Mouse (Mus musculus) spleen, postnatal 4 days (tissue): ENCODE measurements around the gene Tm9sf2.
"Not testable (repeated sequence)": the region's sequence is repeated elsewhere in the genome, so short reads cannot be mapped to it uniquely, and the experiment has no call there.

ENCODE experiments used
- DNase-seq, 2 experiments: peaks; one replicate each; pipeline ENCODE4 v3.0.0; 2022; ENCODE audit warnings: low spot score in 2 of 2

The Tm9sf2 gene

DNA sequence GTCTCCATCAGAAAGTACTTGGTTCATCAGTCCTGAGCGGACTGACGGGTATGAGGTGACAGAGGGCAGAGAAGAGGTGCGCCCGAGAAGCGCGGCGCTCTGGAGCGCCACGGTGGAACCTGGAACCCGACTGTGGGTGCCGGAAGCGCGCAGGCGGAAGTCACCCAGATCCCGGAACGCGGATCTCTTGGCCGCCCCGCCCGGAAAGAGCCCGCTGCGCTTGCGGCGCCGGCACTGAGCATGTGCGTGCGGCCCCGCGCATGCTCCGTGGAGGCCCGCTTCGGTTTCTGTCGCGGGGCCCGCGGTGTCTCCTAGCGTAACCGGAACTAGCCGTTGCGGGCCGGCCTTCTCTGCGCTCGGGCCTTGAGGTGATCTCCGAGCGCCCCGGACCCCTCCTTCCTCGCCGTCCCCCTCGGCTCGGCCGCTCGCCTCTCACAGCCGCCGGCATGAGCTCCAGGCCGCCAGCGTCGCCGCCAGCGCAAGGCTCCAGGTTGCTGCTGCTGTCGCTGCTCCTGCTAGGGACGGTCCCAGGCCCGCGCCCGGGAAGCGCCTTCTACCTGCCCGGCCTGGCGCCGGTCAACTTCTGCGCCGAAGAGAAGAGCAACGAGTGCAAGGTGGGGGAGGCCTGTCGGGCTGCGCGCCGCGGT lies at the start of gene Tm9sf2:
Gene Tm9sf2, plus strand, starts transcription at position 217 of the 647 bp plus-strand sequence.
- peak; percentile 92 to 96 for DNase-seq

DNA sequence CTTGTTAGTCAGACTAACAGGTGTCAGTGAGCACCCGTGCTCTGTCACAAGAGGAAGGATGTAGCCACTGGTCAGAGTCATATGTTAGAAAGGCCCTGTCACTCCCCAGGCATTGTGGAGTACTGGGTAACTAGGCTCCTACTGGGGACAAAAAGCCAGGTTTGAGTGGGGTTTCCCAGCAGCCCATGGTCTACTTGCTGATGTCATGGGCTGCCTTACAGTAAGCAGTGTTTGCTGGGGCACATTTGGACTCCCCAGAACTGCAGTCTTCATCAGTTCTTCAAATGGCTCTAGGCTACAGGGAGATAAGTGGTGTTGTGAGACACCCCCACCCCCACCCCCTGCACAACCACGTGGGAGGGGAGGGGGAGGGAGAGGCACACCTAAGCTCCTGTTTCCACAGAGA lies 48.9 kb upstream of the Tm9sf2 start:
- DNase-seq = no peak

DNA sequence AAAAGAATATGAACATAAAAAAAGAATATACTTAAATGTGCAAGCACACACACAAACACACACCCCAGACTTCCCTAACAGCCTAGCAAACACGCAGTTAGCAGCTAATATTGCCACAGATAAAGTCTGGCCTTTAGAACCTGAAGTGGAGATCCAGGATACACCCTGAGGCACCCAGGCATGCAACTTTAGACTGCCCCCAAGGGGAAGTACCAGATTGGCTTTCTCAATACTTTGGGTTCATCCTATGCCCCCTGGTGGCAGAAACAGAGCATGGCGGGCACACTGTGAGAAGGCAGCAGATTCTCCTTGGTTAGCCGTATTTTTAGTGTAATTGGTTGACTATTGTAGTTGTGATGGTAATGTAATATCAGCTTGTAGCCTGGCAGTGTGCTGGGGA lies 46.2 kb upstream of the Tm9sf2 start:
- peak; percentile 85 to 92 for DNase-seq

DNA sequence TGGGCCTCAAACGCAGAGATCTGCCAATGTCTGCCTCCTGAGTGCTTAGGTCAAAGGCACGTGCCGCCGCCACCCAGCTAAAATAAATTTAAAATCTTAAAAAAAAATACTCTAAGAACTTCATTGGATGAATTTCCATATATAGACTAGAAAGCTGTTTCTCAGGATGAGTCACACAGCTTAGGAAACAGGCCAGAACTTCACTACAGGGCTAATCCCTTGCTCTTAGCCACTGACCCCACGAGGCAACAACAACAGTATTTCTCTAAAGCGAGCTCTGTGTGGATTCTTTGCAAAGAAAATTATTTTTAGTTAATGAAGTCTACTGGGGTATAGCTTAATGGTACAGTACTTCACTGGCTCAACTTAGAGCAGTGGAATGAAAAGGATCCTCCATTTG lies 45.5 kb upstream of the Tm9sf2 start:
- DNase-seq = no peak

DNA sequence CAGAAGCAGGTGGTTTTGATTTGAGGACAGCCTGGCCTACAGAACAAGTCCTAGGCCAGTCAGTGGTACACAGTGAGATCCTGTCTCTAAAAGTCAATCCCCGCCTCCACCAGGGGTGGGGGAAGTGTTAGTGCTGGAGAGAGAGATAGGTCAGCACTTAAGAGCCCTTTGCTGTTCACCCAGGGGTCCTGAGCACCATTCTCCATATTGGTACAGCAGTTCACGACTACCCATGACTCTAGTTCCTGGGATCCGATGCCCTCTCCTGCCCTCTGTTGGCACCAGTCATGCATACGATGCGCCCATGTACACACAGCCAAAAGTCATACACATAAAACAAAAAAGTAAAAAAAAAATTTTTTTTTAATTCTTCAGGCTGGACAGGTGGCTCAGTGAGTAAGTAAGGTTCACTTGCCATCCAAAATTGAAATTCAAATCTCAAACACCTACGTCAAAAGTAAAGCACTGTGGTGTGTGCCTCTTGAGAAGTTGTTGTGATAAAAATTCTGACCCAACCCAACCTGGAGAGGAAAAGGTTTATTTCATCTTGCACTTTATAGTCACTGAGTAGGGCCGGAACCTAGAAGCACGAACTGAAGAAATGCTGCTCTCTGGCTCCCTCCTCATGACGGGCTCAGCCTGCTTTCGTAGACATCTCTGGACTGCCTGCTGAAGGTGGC lies 44.3 kb upstream of the Tm9sf2 start:
- DNase-seq = no peak

DNA sequence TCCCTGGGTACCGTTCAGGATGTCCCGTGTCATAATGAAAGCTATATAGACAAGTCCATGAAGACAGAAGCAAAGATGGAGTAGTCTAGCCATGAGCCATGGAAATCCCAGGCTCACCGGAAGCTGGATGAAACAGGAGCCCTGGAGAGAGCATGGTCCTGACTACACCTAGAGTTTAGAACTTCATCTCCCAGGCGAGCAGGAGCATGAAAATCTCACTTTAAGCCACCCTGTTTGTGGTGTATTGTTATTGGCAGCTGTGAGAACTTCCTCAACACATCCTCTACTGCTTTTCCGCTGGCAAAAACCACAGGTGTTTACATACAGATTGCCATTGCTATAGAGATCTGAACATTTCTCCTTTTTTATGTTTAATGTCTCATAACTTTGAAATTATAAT lies 43.2 kb upstream of the Tm9sf2 start:
- no peak for DNase-seq

DNA sequence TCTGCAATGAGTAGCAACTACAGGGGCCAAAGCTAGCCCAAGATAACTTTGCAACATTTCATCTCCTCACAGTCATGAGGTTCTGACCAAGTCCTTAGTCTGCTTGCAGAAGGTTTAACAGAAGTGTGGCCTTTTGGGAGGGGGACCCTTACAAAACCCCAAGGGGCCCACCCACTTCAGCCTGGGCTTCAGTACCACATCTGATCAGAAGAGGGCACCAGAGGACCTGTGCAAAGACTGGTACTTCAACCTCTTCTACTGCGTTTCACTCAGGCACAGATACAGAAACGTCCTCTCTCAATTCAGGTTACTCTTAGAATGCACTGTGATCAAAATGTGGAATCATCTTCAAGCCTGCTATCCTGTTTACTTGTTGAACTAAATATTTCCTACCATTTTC lies 42.3 kb upstream of the Tm9sf2 start:
- peak; percentile 76 to 91 for DNase-seq

DNA sequence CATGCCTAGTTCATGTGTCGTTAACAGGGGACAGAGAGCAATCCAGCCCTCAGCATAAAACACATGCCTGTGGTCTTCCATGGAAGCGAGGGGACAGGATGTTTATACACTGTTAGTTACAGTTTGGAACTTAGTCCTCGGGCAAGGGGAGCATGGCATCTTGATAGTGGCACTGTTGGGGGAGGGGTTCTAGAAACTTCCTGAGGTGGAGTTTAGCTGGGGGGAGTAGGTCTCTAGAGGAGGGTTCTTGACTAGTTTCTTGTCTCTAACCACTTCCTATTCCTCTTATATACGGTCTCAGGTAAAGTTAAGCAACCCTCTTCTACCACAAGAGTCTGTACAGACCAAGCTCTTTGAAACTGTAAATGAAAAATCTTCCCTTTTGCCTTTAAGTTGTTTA lies 40.6 kb upstream of the Tm9sf2 start:
- no peak for DNase-seq

DNA sequence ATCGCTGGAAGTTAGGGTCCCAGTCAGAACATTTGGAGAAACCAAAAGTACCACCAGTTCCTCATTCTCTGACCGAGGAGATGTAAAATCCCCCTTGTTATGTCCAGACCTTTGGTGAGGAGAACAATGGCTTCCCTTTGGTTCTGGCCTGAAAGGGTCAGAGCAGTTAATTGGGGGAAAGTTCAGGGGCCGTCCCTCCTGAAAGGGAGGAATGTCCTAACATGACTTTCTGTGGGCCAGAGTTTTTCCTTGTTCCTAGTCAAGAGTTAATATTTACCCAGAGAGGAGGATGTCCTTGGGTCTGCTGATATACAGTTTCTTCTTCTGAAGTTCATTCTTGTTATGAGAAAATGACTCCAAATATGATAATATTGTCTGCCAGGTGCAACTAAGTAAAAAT lies 38.8 kb upstream of the Tm9sf2 start:
- not testable (repeated sequence) for DNase-seq

DNA sequence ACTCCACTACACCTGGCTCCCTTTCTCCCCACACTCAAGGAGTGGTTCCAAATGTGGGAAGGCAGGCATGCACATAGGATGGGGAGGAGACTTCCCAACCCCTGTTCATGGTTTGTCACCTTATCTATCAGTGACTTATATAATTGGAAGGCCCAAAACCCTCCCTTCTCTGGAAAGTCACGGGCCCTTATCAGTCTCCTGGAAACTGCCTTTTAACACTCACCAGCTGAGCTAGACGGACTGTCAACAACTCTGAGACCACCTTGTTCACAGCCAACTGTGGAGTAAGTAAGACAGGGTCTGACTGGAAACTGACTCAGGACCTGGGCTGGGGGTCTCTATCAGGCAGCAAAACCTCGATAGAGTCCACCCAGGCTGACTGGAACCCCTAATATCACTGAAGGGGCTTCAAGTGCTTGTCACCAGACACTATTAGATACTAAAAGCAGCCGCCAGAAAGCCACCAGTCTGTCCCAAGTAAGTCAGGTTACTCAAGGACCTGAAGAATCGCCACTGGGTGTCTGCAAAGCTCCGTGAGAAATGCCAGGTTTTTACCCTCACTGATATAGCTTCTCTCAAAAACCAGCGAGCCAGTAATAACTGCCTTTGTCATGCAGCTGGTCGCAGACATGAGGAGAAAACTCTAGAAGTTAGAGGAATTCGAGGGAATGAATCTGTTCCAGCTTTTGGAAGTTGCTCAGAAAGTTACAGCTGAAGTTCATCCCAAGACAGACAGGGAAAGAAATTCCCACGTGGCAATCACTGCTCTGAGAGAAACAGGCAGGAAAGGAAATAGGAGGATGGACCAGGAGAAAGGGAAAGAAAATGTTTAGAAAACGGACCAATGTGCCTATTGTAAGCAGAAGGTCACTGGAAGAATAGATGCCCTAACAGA lies 37.8 kb upstream of the Tm9sf2 start:
- DNase-seq = no peak

DNA sequence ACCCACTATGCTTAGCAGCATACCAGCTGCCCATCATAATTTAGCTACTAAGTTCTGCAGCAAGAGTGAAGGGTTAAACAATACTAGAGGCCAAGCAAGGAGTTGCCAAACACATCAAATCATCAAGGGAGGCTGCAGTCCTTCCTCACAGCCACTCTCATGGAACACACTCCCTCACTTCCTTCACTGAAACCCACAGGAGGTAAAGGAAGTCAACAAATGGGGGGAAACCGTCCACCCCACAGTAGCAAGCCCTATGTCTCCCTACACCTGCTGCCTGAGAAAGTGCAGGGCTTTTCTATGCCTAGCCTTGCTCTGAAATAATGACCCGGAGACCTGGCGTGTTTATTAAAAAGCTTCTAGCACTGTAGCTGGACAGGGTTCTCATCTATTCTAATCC lies 36.9 kb upstream of the Tm9sf2 start:
- DNase-seq = no peak

DNA sequence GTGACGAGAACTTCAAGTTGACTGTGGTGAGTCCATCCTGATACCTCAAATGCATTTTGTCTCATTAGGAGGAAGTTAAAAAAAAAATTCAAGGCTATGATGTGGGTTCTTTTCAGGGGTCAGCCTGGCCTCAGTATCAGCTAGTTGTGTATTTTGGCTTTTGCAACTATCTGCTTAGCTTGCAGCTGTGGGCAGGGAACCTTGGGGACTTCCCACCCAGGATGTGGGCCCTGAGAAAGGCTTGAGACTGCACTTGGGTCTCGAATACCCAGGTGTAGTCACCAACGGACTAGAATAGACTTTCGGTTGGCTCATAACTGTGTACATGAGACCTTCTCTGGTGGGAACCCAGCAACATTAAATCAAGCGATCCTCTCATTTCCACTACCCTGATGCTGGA lies 33.4 kb upstream of the Tm9sf2 start:
- peak in 1 of 2 experiments; percentile 24 for DNase-seq

DNA sequence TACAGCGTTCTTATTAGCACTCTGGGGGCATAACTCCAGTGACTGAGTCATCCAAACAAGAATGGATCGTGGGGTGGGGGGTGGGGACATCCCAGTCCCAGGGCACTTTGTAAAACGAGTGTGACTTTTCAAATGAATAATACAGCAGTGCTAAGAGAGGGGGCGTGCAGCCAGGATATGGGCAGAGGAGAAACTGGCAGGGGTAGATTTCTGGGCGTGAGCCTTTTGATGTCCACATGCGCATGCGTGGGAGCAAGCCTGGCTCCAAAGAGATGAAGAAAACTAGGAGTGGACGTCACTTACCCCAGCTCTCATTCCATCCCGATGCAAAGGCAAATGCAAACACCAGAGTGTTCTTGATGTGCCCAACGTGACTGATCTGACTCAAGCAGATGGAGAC lies 32.5 kb upstream of the Tm9sf2 start:
- DNase-seq = no peak

DNA sequence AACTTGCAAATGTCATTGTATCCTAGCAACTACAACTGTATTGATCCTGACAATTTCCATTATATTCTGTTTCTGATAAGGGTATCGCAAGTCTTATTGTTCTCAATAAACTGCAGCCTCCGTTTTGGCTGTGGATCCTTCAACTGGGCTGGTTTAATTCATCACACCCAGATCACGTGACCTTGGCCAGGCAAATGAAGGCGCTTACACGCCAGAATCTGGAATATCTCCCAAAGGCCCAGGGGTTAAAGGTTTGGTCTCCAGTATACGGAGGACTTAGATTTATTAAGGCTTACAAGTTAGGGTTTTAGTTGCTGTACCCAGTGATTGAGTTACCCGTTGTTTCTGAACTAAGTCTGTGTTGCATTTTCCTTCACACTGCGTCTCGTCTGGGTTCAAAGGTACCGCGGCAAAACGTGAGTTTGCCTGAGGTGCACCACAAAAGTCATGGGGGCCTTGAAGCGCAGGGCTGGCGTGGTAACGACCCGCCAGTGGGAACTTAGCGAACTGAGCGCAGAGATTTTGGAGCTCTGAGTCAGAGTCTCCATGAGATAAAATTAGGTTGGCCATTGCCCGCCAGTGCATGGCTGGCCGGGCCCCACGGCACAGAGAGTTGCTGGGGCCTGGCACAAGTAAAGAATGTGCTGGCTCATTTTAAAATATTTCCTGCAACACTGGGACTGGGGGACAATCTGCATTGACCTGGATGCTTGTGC lies 31.2 kb upstream of the Tm9sf2 start:
- no peak for DNase-seq

DNA sequence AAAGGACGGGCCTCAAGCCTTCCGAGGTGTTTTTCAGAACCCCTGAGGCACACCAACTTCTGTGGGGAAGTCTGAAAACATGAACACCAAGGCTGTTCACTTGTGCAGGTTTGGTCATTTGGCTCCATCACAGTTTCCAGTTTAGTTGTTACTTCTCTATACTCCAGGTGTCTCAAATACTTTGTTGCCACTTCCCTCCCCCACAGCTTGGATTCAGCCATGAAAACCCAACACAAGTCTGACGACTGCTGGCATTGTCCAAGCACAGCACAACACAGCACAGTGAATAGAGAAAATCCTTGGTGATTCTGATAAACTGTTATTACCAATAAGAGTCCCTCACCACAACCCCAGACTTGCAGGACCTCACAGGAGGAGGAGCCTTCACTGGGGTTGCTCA lies 29.8 kb upstream of the Tm9sf2 start:
- DNase-seq = no peak

DNA sequence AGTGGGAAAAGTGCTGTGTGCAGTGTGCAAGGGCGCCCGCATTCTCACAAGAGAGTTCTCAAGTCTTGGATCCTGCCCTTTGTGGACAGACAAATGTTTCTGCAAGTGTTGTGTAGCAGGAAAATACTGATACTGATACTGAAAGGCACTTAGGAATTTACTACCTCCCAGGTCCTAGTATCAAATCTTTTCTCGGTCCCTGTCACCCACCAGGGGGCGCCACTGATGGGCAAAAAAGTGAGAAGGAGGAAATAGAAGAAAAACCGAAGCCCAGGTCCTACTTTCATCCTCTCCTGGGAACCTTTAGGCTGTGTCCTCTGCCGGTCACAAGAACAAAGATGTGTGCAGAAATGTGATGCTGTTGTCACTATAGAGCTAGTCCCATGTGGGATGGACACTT lies 27.4 kb upstream of the Tm9sf2 start:
- DNase-seq = peak; percentile 69 to 92

DNA sequence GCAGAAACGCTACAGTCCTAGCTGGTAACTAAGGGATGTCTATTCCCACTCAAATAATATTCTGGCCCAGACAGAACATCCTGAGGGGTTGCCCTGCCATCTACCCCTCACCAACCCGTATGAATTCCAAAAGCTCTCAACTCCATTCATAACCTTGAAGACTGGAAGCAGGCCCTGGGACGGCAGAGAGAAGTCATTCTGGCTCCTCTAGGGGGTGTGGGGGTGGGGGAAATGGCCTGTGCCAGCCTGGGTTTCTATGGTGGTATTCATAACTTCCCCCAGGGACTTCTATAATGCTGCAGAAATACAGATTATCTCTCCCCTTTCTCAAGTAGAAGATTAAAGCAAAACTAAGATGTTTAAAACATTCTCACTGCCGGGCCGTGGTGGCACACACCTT lies 26.9 kb upstream of the Tm9sf2 start:
- no peak for DNase-seq

DNA sequence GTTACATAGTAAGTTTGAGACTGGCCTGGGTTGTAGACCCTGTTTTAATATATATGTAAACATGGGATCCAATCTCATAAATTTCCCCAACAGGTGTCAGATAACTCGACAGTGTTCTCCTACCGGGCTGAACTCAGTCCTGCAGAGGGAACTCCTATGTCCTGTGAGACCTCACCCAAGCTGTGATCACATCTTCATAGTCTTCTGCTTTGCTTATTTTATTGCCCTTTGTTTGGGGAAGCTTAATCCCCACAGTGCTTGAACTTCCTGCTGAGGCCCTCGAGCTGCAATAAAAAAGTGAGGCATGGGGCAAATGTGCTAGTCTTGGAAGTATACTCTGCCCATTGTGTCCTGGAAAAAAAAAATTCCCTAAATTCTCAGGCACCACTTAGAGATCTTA lies 25.5 kb upstream of the Tm9sf2 start:
- no peak for DNase-seq

DNA sequence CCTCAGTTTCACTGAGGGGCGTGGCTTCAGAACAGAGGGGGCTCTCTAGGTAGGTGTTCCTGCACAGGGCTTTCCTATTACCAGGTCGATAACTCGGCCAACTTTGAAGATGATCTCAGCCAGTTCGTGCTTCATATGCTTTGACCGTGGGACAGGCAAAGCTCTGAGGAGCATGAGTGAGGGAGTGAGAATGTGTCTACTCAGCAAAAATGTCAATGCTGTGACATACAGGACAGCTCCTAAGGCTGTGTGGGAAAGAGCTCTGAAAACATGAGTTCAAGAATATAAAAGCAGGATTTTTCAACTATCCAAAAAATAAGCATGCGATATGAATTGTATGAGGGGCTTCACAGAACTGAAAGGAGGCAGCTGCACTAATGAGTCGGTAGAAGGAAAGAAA lies 23.3 kb upstream of the Tm9sf2 start:
- DNase-seq = no peak

DNA sequence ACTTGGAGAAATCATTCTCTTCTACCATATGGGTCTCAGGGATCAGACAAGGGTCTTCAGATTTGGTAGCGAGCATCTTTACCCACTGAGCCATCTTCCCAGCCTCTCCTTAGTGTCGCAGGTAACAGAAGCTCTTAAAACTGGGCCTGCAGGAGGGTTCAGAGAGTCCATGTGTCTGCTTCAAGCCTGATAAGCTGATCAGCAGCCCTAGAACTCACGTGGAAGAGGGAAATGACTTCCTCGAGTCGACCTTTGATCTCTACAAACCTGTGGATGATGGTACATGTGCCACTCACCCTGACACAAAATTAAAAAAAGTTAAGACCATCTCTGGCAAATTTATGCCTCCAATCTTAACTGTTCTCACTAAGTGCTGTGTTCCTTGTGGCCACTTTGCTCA lies 18.9 kb upstream of the Tm9sf2 start:
- DNase-seq = no peak

DNA sequence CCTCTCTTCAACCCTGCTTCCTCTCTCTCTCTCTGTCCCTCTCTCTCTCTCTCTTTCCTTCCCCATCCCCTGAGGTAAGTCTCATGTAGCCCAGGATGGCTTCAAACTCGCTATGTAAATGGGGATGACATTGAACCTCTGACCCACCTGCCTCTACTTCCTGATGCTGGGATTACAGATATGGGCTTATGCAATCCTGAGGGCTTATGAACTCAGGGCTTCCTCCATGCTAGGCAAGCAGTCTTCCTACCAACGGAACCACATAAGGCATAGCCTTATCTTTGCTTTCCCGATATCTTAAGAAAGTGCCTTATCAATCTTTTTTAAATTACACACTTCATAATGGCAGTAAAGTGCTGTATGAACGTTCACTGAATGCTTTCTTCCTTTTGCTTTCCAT lies 14.5 kb upstream of the Tm9sf2 start:
- no peak for DNase-seq

DNA sequence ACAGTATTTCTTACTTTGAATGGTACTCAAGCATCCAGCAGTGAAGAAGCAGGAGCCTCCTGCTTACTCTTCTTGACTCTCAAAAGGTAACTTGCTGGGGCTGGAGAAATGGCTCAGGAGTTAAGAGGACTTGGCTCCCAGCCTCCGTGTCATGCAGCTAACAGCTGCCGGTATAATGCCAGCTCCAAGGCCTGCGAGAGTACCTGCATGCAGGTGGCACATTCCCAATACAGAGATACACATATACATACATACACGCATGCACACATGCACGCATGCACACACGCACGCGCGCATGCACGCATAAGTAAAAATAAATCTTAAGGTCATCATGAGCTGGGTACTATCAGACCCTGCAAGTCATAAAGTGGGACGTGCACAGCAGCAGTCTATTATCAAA lies 10.5 kb upstream of the Tm9sf2 start:
- peak in 1 of 2 experiments; percentile 31 for DNase-seq
